Mouse (Mus musculus): Measurements from ENCODE around the gene Gimap9. TPM values are rescaled to one million over a fixed set of nuclear protein-coding genes. Genes with fewer than 3 reads are reported as not detected.

The Gimap9 gene
- 1 to 10 TPM; 1.0 to 1.4 TPM for total RNA-seq (2021)
- long read RNA-seq, partial matches to known transcripts, result 0 of 1 reads
- long read RNA-seq, other reads (novel, unspliced or antisense), result 0 of 1 reads

GRCm38 (mm10) chr6:48675931-48676859, at the start of gene Gimap9:
Gene Gimap9, plus strand, starts transcription at chr6:48676129.
- DNase-seq (ENCODE audit: low spot score in 2 of 2), result no peak

GRCm38 (mm10) chr6:48626464-48626863, 49.5 kb upstream of the Gimap9 start, which contains the start of gene AI854703:
Gene AI854703, plus strand, starts transcription at chr6:48626764.
- no peak for DNase-seq (ENCODE audit: low spot score in 2 of 2)

GRCm38 (mm10) chr6:48626984-48627383, 48.9 kb upstream of the Gimap9 start:
- peak; percentile 52 to 63 for DNase-seq (ENCODE audit: low spot score in 2 of 2)

- DNase-seq (ENCODE audit: low spot score in 2 of 2), result no peak
Measured at GRCm38 (mm10) chr6:48627511-48627924, 48.4 kb upstream of the Gimap9 start.

DNA sequence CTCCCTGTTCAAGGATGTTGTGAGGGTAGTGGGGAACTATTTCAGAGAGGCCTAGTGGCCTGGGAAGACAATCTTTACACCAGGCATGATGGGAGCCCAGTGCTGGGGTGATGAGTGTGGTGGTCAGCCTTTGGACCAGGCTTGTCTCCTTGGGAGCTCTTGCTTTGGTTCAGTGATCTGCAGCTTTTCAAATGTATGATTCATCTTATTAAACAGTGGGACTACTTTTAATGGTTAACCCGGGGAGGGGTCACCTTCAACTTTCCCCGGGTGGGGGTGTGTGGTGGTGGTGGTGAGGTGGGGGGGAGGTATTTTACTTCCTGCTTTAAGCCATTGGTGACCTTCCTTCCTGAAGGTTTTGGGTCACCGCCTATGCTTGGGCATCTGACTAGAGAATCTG, 47.6 kb upstream of the Gimap9 start:
- no peak for DNase-seq (ENCODE audit: low spot score in 2 of 2)

DNA sequence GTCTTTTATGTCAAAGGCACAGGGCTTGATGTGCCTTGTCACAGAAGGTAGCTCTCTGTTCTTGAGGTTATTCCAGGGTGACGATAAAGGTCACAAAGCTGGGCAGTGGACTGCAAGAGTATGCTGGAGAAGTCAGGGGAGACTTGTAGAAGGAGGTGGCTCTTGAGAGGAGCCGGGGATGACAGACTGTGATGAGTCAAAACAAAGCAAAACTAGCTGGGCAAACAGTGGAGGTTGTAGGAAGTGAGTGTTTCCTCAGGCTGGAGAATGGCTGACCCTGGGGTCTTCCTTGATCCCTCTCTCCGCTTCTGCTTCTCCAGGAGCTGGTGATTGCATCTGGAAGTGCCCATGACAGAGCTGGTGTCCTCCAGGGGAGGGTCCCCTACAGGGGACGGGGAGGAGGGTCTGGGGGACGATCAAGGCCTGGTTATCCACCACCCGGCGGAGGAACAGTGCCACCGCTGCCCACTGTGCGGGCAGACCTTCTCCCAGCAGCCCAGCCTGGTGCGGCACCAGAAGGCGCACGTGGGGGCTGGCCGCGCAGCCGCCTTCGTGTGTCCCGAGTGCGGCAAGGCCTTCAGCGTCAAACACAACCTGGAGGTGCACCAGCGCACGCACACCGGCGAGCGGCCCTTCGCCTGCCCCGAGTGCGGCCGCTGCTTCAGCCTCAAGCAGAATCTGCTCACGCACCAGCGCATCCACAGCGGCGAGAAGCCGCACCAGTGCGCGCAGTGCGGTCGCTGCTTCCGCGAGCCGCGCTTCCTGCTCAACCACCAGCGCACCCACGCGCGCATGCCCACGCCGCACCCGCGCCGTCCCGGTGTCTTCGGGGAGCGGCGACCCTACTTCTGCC, 46.9 kb upstream of the Gimap9 start:
- peak; percentile 44 to 63 for DNase-seq (ENCODE audit: low spot score in 2 of 2)

DNA sequence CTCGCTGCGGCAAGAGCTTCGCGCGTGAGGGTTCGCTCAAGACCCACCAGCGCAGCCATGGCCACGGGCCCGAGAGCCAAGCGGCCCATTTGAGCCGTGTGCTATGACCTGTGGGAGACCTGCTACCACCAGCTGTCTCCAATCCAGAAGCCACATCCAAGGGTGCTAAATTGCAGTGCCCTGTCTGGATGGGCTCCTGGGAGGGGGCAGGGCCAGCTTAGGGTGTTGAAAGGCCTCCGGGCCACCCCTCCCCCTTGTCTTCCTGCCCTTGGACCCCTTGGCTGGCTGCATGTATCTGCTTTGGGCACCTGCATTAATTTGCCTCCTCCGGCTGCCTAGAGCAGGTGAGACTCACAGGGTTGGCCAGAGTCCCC, 46.3 kb upstream of the Gimap9 start:
- no peak for DNase-seq (ENCODE audit: low spot score in 2 of 2)

GRCm38 (mm10) chr6:48630831-48631230, 45.1 kb upstream of the Gimap9 start:
- no peak for DNase-seq (ENCODE audit: low spot score in 2 of 2)

DNA sequence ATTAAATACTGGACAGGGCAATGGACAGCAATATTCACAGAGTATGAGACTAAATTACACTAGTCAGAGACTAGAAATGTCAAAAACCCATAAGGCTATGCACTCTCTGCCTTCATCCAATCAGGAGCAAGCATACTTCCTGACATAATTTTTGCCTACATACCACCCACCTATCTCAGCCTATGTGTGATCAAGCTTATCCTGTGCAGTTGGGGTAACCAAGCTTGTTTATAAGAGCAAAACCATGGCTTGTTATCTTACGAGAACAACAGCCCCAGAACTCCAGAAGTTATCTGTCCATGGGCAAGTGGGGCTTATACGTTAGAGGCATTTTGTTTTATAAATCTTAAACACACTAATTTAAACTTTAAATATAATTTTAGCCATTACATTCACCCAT, 40.8 kb upstream of the Gimap9 start:
- no peak for DNase-seq (ENCODE audit: low spot score in 2 of 2)

GRCm38 (mm10) chr6:48636515-48636914, 39.4 kb upstream of the Gimap9 start:
- no peak for DNase-seq (ENCODE audit: low spot score in 2 of 2)

DNA sequence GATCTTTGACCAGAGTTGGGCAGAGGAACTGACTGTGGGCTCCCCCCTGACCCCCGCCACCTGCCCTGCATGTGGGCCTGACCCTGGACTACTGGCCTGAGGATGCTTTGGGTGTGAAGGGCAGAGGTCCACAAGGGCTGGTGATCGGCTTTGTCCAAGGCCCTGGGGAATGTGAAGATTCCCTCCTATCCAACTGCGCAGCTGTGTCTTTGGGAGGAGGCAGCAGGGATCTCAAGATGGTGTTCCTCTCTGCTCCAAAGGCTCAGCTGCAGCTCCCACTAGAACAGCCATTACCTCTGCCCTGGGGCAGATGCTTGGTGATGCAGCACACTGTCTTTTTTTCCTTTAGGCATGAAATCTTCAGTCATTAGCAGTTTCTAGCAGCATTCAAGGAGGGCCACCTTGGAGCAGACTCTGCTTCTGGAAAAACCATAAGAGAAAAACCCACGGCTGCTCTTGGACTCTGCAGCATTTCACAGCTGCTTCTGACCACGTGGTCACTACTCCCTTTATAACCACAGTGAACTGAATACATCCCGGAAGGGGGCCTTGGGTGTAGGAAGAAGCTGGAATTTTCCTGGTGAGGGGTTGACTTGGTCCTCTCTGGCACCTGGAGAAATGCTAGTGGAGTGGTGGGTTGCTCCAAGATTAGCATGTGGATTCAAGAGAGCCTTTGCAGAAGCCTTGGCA, 38.0 kb upstream of the Gimap9 start:
- DNase-seq (ENCODE audit: low spot score in 2 of 2), result no peak

DNA sequence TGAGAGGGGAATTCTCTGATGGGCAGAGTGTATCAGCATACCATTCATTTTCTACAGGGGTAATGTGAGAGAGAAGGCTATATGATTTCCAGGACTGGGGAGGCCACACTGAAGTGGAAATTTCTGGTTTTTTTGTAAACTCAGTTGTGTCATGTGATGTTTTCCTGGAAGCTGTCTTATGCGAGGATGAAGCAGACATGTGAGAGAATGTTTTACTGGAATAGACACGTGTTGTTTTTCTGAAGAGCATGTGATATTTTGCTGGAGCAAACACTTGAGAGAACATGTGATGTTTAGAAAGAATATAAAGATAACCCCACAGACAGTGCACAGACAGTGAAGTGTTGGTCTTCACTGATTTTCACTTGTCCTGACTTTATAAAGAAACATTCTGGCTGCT, 37.4 kb upstream of the Gimap9 start:
- DNase-seq (ENCODE audit: low spot score in 2 of 2), result no peak

DNA sequence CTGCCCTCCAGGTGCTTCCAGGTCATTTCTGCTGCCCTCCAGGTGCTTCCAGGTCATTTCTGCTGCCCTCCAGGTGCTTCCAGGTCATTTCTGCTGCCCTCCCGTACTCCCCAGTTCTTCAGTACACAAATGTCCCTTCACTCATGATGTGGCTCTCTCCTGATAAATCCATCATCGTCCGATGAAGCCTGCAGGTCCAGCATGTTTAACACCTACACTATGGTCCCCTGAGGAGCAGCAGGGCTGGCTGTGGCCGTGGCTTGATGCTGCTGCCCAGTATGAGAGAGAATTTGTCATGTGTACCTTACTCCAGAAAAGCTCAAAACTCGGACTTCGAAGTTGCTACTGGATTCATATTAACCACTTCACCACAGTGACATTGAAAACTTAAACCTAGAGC, 34.5 kb upstream of the Gimap9 start:
- DNase-seq (ENCODE audit: low spot score in 2 of 2), result no peak

GRCm38 (mm10) chr6:48642764-48643292, 33.1 kb upstream of the Gimap9 start:
- DNase-seq (ENCODE audit: low spot score in 2 of 2), result peak in 1 of 2 experiments; percentile 43

DNA sequence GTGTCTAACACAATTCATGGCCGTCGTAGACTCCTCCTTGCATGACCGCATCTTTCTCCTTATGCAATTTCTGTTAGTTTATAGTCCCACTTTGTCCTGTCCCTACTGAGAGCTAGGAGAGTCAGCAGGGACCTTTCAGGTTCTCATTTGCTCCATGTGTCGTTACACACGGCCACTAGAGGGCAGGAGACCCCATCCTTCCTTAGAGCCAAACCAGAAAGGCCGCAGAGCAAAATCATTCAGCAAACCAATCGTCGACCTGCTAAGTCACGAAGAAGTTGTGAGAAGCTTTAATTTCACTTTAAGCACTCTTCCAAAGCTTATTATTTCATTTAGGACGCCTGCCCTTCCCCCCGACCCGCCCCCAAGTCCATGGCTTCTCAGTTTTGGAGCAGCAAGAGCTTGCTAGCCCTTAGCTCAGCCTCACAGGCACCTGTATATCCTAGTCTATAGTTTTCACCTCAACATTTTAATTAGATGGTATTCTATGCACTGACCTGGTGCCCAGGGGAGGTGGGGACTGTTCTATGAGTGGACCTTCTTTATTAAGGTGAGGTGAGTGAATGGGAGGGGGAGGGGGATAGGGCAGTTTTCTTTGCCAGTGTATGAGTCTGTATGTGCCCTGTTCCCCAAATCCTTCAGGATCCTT, 30.1 kb upstream of the Gimap9 start:
- DNase-seq (ENCODE audit: low spot score in 2 of 2), result peak; percentile 73 to 79

DNA sequence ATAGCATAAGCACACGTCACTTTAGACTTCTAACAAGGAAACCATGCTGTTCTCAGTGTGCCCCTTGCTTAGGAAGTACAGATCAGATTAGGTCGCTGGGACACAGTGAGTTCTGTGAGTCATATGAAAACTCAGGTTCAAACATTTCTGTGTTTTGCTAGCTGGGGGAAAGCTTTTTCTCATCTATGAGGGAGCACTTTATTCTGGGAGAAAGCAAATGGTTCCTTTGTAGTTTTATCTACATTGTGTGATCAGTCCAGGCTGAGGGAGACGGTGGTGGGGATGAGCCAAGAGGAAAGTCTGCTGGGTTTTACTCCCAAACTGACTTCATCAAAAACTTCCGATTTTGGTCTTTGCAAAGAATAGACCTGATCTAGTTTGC, 29.6 kb upstream of the Gimap9 start:
- DNase-seq (ENCODE audit: low spot score in 2 of 2), result no peak

- DNase-seq (ENCODE audit: low spot score in 2 of 2), result peak in 1 of 2 experiments; percentile 45
Measured at GRCm38 (mm10) chr6:48646995-48647394, 28.9 kb upstream of the Gimap9 start, which contains the start of gene Gimap8. Gene Gimap8, plus strand, starts transcription at chr6:48647234.

GRCm38 (mm10) chr6:48647611-48648010, 28.3 kb upstream of the Gimap9 start:
- no peak for DNase-seq (ENCODE audit: low spot score in 2 of 2)

GRCm38 (mm10) chr6:48648779-48649178, 27.1 kb upstream of the Gimap9 start:
- no peak for DNase-seq (ENCODE audit: low spot score in 2 of 2)

- DNase-seq (ENCODE audit: low spot score in 2 of 2), result no peak
Measured at GRCm38 (mm10) chr6:48650041-48650440, 25.9 kb upstream of the Gimap9 start.

All from layer of hippocampus, postnatal 10 days (tissue).